Mouse (Mus musculus): ENCODE measurements around the gene Gm20517.

GRCm38 (mm10) chr17:47609182-47609581 is 2.2 kb upstream of the Gm20517 start:
- no peak for TF ChIP-seq CTCF (IDR thresholded peaks at IDR 0.05; ENCODE audit: extremely low read depth, insufficient read depth, low read length)
- no peak for TF ChIP-seq POLR2A (IDR thresholded peaks at IDR 0.05; ENCODE audit: extremely low read depth, insufficient read depth, low read length)

Measured in cortical plate, adult 2 months (tissue).